Mouse (Mus musculus) heart, adult 11 months (tissue): Measurements from ENCODE around the gene Tenm4.

ENCODE experiments used
- DNase-seq: peaks from one replicate; pipeline ENCODE4 v3.0.0; 2022

Tenm4 gene

DNA sequence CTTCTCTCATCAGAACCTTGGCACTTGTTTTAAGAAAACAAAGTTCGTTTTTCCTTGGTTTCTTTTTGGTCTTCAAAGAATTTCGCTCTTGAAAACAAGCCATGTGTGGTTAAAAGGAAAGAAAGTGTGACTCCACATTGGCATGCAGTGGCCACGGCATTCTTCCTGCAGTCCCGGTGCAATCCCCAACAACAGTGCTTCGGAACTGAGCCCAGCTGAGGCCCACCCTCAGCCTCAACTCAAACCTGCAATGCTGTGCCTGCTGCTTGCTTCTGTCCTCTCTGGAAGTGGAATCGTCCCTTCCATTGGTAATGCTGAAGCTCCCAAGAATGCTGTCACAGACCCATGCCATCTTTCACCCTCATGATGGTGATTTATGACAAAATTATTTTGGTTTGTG is 88.6 kb downstream of the Tenm4 start:
- DNase-seq, result peak; percentile 56

DNA sequence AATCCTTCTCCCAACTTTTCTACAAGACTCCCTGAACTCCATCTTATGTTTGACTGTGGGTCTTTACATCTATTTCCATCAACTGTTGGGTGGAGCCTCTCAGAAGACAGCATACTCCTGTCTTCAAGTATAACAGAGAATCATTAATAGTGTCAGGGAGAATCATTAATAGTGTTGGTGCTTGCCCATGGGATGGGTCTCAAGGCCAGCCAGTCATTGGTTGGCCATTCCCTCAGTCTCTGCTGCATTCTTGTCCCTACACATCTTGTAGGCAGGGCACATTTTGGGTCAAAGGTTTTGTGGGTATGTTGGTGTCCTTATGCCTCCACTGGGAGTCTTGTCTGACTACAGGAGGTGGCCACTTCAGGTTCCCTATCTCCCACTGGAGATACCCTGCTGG is 91.1 kb downstream of the Tenm4 start:
- peak; percentile 82 for DNase-seq

DNA sequence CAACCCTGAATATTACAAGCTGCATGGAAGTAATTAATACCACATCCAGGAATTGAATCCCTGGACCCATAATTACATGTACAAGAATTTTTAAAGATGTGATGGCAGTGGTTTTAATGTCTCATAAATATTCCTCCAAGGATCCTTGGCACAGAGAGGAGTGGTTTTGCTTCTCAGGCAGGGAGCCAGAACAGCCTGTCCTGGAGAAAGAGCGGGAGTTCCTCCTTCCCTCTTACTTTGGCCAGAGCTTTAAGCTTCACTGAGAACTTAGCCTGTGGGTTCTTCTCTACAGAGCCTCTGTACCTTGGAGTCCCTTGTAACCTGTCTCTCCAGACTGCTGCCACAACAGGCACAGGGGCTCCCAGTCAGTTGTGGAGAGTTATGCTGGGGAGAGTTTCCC is 94.9 kb downstream of the Tenm4 start:
- DNase-seq, result peak; percentile 61

DNA sequence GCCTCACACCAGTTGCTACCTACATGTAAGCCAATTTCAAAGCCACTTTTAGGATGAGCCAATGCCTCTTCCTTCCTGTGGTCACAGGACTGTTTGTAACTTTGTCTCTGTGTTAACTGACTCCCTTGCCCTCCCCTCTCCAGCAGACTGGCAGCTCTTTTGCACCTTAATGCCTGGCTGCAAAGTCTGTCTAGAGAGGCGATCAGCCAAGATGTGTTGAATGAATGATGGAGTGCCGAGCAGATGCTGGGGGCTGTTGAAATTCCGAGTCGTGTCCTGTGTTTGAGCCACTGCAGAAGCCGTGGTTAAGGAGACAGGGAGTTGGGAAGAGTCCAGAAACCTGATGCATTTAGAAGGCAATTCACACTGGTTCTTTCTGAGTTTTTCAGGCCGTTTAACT is 96.2 kb downstream of the Tenm4 start:
- peak; percentile 59 for DNase-seq

DNA sequence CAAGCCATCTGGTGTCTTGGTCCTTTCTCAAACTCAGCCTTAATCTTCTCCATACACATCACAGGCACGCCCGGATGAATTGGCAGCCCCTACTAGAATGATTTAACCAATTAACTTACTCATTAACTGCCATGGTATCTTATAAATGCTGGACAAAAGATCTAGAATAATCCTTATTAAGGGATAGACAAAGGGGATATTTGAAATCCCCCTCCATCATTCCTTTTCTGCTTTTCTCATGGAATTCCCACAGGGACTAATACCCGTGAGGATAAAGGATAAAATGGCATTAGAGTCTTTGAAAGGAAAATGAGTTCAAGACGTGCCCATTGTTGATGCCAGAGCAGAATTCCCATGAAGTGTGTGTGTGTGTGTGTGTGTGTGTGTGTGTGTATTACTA is 99.6 kb downstream of the Tenm4 start:
- no peak for DNase-seq

DNA sequence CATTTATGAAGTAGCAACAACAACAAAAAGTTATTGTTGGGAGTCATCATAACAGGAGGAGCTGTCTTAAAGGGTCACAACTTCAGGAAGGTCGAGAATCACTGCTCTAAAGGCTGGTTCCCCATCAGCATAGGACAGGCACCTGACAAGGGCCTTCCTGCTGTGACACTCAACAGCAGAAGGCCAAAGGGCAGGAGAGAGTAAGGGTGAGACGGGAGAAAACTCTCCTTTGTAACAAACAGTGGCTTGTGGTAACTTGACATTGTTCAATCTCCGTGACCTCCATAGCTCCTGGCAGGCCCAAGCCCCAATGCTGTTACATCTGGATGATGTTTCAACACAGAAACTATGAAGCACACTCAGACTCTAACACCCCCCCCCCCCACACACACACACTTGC is 101.0 kb downstream of the Tenm4 start:
- no peak for DNase-seq

DNA sequence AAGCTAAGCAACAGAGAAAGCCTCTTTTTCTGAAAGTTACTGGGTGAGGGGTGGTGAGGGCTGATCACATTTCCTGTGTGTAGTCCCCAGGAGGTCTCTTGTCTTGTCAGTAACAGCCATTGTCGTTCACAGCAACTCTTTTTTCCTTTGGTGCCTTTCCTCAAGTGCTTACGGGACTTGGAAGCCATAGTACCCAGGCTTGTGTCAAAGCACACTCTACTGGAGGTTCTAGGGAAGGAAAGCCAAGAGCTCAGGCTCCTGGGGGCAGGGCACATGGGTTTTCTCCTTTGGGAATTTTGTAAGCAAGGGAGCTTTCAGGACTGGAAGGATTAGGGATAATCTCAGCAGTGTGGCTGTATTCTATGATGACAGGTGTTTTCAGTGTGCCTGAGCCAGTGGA is 103.4 kb downstream of the Tenm4 start:
- peak; percentile 68 for DNase-seq

DNA sequence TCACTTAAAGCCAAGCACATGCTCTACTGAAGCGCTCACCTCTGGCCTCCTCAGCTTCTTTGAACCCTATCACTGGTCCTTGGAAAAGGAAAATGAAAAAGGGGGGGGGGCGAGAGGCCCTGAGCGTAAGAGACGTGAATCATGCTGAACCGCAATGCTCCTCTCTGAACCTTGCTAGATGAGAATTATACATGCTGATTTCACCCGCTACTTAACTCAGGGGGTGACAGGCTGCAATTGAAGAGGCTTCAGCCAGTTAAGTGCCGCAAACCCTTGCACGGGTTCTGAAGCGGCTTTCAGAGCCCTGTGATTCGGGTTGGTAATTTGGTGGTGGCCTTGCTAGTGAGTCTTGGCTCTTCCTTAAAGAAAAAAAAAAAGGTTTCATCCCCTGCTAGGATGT is 106.5 kb downstream of the Tenm4 start:
- DNase-seq, result peak; percentile 53

DNA sequence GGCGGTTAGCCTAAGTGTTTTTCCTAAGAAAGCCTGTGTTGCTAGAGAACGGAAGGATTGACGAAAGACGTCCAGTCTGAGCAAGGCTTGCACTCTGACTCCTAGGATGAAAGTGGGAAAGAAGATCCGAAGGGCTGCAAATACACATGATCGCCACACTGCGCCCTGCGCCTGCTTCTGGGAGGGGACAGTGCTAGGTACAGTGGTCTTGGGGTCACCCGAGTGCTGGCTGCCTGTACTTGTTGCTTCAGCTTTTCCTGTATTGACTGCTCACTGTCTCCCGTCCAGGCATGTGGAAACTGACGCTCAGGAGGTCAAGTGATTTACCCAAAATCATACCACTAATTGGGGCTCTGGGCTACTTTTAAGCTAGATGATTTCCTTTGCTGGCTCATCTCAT is 107.3 kb downstream of the Tenm4 start:
- peak; percentile 60 for DNase-seq

DNA sequence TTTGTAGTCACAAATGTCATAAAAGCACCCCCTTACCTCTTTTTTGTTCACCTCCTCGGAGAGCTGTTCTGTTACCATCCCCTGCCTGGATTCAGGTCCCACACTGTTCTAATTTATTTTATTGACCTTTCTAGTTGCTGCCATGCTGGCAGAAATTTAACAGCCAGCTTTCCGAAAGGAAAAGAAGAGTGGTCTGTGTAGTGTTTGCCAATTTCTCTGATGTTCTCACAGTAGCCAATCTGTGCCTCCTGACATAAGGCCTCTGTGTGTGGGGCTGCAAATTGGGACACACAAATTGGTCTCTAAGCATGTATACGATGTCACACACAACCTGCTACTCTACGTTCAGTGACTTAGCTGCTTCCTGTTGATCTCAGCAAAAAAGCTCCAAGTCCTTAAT is 109.7 kb downstream of the Tenm4 start:
- DNase-seq, result peak; percentile 52

DNA sequence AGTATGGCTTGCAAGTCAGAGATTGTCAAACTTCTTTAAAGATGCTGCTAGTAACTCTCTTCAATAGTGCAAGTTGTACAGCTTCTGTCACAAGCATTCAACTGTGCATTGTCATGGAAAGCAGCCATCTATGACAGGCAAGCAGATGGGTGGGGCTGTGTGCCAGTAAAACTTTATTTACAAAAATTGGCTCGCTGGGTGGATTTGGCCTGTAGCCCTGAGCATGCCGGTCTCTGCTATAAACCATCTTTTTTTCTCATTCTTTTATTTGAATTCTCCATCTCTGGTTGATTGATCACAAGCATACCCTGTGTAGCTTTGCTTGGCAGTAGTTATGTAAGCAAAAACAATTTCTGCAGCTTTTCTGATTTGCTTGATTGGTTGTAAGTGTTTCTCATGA is 119.5 kb downstream of the Tenm4 start:
- DNase-seq, result peak; percentile 39

DNA sequence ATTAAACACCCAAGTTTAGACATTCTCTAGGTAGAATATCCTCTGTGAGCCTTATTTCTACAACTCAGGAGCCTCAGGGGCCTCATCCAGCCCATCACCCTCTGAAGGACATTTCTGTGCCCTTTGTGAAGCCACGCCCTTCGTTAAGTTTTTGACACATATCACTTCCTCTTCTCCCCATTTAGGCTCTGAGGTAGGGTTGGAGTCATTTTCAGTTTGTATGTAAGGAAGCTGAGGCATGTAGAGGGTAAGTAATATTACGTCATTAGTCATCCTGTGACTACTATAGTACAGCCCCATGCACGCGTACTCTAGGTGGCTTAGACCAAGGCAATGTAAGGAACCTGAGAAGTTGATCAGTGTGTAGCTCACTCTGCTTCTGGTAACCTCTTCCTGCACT is 124.9 kb downstream of the Tenm4 start:
- DNase-seq, result peak; percentile 55

DNA sequence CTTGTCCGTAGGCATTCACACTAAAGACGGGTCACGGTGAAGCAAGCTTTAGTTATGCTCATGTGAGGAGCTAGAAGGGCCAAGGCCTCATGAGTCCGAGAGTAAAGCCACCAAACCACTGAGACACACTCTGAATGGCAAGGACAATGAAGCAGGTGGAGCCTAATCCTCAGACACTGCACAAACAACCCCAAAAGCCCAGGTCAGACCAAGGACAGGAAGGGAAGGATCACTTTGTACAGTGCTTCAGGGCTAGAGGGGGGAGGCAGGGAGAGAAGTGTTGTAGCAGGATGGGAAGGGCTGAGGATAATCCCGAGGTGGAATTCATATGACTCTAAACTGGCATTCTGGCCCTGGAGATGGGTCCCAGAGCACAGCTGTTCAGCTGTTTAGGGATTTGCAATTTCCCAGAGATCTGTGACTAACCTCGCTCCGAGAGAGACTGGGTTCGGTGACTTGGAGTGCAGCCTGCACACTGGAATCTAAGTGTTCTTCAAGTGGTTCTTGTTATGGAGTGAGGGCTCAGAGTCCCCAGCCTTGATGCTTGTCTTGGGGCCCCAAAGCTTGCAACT is 129.9 kb downstream of the Tenm4 start:
- DNase-seq, result peak; percentile 50

DNA sequence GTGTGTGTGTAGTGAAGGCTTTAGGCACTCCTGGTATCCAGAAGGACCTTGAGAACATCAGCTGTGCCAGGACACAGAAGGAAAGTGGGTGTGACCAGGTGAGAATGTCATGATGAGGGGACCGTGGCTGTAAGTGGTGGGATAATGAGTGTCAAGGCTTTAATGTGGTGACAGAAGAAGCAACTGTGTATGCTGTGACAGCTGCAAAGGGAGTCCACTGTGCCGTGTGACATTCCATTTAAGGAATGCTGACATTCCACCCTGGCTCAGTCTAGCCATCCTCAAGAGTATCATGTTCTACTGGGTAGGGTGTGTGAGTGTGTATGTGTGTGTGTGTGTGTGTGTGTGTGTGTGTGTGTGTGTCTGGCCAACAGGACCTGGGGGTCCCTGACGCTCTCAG is 130.8 kb downstream of the Tenm4 start:
- DNase-seq, result no peak

DNA sequence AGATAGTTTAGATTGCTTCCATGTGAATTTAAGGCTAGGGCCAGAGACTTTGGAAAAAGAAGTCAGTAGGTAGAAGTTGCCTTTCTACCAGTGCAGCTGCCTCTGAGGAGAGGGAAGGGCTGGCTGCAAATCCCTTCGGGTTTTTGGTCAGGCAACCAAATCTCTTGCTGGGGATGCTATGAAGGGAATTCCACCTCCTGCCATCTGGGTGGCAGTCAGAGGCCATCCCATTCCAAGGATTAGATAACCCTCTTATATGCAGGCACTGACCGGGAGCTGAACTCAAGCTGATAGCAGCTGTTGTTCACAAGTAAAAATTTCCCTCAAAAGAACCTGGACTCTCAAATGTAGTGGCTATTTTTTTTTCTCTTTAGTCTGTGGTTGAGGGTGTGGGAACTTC is 132.9 kb downstream of the Tenm4 start:
- DNase-seq, result peak; percentile 64

DNA sequence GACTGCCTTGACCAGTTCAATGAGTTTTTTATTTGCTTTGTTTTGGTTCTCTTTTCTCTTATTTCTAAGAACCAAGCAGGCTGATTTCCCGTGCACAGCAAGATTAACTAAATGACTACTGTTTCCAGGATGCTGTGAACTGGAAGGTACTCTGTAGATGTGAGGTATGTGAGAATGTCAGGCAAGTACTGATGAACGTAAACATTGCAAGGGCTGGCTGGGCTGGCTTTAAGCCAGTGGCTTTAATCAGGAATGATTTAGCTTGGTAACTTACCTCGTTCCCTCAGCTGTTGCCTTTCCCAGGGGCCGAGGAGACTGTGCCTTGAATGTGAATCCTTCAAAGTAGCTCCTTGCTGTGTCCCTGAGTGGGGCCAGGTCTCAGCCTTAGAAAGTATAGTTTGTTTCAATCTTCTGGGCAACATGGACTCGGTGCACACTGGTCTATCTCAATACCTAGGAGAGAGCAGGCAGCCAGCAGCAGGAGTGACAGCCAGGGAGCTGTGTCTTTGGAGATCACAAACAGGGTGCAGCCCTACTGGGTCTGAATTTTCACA is 134.4 kb downstream of the Tenm4 start:
- peak; percentile 83 for DNase-seq

DNA sequence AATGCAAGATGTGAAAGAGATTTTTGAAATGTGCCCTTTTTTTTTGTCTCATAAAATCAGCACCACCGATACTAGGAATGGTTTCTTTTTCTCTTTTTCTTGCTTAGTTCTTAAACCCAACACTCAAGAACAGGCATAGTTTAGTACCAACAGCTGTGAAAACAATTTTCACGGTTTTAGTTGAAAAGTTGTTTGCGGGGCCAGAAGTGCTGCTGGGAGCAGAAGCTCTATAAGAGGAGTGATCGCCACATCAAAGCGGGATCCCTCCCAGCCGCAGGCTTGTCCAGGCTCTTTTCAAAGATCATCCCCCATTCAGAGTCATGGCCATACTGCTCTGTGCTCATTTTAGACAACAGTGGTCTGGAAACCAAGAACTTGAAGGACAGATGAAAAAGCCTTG is 137.1 kb downstream of the Tenm4 start:
- no peak for DNase-seq

DNA sequence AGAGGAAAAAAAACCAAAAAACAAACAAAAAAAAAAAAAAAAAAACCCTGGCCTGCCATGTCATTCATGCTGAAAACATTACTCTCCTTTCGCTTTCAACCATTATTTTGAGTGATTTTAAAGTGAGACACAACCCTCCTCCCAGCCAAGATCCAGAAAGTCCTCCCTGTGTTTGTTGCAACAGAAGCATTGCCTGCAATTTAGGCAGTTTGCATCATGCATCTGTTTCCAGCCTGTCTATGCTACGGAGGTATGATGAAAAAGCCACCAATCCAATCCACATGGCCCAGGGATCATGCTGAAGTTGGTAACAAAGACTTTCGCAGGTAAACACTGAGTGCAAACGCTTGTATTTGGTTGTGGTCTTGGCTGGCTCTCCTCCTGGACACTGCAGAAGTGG is 158.3 kb downstream of the Tenm4 start:
- peak; percentile 49 for DNase-seq

DNA sequence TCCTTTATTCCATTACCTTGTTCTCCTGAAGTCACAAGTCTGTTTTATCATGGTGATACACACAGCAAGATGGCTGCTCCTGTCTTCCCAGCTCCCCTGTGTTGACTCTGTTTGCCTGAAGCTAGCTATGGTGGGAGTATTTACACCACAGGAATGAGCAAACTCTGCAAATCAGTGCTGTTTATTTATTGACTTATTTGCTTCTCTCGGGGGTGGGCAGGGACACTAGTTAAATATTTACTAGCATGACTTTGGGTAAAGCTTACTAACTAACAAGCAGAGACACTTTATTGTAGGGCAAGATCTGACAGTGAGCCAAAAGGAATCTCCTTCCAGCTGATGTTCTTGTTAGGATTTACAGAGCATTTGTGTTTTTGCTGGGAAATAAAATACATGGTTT is 160.1 kb downstream of the Tenm4 start:
- DNase-seq, result peak; percentile 16

DNA sequence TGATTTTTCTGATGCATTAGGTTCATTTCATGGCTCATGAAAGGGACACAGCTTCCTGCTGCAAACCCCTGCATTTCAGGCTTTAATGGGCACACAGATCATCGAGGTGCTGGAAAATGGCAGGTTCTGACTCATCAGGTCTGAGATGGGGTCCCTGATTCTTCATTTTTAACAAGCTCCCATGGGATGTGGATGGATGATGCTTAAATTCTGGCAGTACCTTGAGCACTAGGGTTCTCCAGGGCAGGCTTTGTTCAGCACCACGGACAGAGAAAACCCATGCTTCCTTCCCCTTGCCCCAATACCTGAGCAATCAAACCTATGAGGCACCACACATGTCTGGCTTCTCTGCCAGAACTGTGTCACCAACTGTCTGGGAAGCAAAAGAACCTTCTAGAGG is 163.3 kb downstream of the Tenm4 start:
- peak; percentile 63 for DNase-seq

DNA sequence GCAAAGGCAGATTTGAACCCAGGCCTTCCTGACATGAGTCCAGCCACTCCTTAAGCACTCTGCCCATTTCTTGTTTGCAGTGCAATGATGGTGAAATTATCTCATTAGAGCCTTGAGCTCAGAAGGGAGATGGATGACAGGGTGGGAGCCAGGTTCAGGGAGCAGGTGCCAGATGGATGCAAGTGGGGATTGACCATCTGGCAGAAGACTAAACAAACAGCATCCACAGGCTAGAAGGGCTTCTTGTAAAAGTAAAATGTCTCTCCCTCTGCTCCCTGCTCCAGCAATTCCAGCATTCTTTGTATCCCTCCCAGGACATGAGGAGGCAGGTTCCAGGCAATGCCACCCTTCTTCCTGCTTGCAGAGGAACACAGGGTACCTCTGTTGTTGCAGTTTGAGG is 165.3 kb downstream of the Tenm4 start:
- peak; percentile 45 for DNase-seq

DNA sequence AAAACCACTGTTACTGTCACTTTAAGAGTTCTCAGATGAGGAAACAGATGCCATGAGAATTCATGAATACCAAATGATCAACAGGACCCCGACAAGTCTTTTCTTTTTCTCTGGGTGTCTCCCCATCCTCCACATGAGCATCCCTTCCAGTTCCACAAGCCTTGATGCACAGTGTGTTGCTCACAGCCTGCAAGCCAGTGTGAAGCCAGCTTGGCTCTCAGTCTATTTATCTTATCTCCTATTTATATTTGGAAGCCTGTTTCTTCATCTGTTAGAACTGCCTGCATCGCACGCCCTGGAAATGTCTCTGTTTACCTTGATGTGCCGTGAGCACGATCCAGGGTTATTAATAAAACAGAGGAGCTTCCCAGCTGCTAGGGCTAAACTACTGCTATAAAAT is 169.8 kb downstream of the Tenm4 start:
- peak; percentile 61 for DNase-seq

DNA sequence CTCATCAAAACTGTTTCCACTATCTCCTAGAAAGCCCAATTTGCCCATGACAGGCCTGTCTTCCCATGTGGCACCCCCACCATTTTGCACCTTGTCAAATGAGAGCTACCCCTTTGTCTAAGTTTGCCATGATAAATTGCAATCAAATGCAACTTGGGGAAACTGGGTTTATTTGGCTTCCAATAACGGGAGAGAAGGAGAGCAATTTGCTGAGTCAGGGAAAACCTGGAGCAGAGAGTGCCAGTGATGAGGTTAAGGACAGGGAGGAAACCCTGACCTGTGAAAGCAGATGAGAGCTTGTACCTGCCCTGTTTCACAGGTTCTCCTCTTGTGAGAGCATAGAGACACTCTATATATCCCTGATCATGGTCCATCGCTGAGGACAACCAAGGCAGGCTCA is 170.4 kb downstream of the Tenm4 start:
- DNase-seq, result peak; percentile 23

DNA sequence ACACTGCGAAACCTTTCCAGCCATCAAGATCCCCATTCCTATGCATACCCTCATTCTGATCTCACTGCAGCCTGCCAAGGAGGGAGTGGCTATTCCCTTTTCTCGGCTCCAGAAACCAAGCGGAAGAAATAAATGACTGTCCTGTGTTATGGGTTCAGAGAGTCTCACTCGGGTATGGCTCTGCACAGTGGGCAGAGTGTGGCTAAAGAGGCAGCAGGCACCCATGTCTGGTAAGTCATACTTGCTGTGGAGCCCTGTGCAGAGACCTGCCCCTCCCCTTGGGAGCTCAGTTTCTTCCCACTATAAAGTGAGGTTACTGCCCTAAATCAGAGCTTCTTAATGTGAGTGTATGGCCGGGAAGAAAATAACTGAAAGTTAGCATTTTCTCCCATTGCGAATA is 171.9 kb downstream of the Tenm4 start:
- DNase-seq, result peak; percentile 10

DNA sequence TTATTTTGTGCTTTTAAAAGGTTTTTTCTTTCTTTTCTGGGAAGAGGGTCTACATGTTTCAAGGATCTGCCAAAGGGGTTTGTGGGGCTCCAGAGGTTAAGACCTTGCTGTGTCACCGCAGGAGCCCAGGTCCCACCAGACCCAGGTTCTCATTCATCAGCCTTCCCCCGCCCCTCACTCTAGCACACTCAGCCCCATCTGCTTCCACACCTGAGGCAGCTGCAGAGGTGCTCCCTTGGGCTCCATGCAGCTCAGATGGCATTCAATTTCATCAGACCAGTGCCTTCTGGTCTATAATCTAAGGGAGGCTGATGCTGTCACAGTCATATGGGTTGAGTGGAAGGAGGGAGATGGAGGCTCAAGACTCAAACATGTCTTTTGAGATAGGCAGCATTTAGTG is 172.6 kb downstream of the Tenm4 start:
- DNase-seq, result peak; percentile 33

DNA sequence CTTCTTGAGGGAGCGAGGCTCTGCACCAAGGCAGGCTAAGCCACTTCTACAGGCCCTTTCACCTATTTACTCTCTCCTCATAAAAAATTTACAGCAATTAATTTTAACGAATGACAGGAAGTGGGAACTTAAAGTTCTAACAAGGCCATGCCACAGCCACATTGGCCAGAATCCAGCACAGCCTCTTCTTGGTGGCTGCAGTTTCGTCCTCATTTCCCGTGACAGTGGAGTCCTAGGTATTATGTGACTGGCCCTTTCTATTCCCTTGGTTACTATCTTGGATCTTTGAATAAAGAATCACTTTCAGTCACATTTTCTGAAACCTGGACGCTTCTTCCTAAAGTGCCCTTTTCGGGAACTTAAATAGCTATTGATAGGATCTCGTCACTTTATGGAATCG is 181.6 kb downstream of the Tenm4 start:
- peak; percentile 39 for DNase-seq
